Mouse (Mus musculus): Measurements from ENCODE around the gene Tm7sf3. TPM values are rescaled to one million over a fixed set of nuclear protein-coding genes. Genes with fewer than 3 reads are reported as not detected.
A peak's percentile ranks its signal among the peaks of the same experiment; 100 is the strongest.

Gene Tm7sf3
- 19.6 and 29.0 TPM in 2 replicates for polyA plus RNA-seq (2012; rRNA removed)

- DNase-seq (ENCODE audit: low spot score), result peak; percentile 94
Observed at GRCm38 (mm10) chr6:146642276-146643183, at the start of gene Tm7sf3, which contains the start of gene Med21. Gene Tm7sf3, minus strand, starts transcription at chr6:146642824. Gene Med21, plus strand, starts transcription at chr6:146642547.

- no peak for DNase-seq (ENCODE audit: low spot score)
Observed at GRCm38 (mm10) chr6:146688861-146689260, 46.2 kb upstream of the Tm7sf3 start.

DNA sequence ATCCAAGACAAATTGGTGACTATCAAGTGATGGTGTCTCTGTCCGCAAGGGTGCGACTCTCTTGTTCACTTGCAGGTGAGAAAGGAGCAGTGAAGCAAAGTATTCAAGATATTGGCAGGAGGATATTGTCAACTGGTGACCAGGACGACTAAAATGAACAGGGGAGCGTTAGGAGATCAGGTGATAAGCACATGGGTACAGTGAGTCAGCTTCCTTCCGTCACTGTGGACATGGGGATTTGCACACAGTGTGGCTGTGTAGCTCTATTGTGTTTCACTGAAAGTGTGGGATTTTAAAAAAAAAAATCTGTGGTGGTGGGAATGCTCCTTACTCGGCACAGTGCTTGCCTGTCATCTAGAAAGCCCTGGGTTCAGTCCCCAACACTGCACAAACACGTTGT, 45.4 kb upstream of the Tm7sf3 start:
- DNase-seq (ENCODE audit: low spot score), result no peak

- no peak for DNase-seq (ENCODE audit: low spot score)
Observed at GRCm38 (mm10) chr6:146686463-146687196, 44.0 kb upstream of the Tm7sf3 start.

- DNase-seq (ENCODE audit: low spot score), result peak; percentile 32
Observed at GRCm38 (mm10) chr6:146685781-146686308, 43.2 kb upstream of the Tm7sf3 start.

DNA sequence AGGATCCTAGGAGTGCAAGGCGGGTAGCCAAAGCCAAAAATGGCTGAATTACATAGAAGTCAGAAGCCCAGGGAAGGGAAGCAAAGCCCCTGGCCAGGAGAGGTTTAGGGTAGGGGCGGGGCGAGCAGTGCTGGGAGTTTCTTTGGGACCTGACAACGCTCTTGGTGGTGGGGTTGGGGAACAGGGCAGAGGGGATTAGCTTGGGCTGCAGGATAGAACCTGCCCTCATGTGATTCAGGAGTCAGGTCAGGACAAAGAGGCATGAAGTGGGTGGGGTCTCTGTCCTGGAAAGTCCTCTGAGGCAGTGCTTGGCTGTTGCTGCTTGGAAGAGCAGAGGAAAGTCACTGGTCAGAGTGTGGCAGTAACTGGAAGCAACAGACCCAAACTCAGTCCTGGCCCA, 41.3 kb upstream of the Tm7sf3 start:
- no peak for DNase-seq (ENCODE audit: low spot score)

- DNase-seq (ENCODE audit: low spot score), result no peak
Observed at GRCm38 (mm10) chr6:146678136-146679070, 35.8 kb upstream of the Tm7sf3 start.

DNA sequence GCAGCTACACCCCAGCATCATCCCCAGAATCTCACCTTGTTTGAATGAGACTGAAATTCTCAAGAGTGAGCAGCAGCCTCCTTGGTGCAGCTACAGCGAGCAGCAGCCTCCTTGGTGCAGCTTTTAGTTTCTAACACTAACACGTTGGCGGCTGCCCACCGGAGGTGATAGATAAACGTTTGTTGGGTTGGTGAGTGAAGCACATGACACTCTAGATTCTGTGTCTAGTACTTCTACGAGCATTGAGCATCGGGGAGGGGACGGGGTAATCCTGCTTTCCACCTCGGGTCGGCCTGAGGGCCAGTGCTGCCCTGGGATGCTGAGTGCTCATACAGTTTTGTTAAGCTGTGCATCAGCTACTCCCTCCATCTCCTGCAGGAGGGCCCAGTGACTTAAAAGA, 34.3 kb upstream of the Tm7sf3 start:
- DNase-seq (ENCODE audit: low spot score), result no peak

DNA sequence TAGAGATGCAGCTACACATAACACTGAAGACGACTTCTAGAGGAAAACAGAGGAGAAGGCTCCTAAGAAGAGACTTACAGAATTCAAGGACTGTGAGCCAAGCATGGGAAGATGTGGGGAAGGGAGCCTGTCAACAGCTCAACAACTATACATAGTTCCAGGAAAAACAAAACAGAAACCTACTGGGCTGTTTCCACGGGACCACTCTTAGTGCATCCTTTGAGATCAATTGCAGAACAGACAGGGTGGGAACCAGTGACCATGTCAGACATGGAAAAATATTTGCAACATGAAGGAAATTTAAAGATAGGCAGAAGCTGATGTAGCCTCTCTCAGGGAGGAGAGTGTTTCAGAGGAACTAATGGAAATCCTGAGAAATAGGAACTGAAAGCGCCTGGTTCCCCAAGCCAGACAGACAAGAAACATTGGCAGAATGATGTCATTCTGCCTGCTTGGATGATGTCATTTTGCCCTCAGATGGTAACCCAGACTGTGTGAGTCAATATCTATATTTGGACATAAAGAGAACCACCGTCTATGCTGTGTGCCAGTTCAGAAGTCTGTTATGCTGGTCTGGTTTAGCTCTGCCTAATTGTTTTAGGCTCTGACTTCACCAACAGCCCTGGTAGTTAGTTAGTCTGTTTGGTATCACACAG, 32.4 kb upstream of the Tm7sf3 start:
- DNase-seq (ENCODE audit: low spot score), result no peak

- DNase-seq (ENCODE audit: low spot score), result no peak
Observed at GRCm38 (mm10) chr6:146674420-146674819, 31.8 kb upstream of the Tm7sf3 start.

DNA sequence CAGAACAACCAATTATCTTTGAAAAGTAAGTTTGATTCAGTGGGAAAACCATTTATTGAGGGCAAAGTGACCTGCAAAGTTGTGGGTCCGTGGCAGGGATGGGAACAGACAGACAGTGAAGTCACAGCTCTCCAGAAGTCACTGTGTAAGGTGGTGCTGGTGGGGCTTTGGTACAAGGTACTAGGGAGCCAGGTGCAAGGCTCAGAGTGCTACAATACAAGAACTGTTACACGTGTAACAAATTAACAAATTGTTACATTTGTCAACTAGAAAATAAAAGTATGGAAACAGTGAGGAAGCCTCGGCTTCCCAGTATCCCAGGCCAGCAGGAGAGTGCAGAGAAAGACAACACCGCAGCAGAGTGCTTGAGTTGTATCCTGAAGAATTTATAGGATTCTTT, 31.1 kb upstream of the Tm7sf3 start:
- DNase-seq (ENCODE audit: low spot score), result no peak

- no peak for DNase-seq (ENCODE audit: low spot score)
Observed at GRCm38 (mm10) chr6:146672106-146672505, 29.5 kb upstream of the Tm7sf3 start.

DNA sequence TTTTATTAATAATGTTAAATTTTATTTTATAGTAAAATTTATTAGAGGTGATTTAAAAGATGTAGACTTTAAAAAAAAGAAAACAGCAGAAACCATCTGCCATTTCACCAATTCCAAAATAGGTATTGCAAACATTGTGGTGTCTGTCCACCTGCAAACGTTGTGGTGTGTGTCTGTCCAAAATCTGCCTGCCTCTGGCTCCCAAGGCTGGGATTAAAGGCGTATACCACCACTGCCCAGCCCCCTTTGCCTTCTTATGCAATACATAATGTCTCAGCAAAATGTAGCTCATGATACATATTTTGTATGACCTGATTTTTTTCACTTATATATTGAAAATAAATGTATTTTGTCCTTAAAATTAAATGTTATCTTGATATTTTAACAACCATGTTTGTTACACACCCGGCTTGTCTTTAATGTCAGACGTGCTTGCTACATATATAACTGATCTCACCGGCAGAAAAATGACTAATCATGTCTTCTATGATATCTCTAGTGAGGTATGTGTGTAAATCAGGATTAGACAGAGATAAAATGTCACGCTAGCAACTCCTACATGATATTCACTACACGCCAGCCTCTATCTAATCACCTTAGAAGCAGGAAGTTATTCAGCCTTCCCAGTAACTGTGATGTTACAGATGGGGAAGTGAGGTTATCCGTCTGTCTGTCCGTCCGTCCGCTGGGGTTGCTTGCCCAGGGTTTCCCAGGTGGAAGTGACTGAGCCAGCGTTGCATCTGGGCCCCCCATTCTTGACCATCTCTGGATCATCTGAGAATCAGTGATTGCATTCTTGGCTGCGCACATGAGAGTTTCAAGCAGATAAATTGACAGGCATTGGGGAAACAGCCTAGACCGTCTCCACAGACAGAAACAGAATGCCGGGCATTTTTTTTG, 28.6 kb upstream of the Tm7sf3 start:
- DNase-seq (ENCODE audit: low spot score), result no peak

GRCm38 (mm10) chr6:146668606-146669005, 26.0 kb upstream of the Tm7sf3 start:
- DNase-seq (ENCODE audit: low spot score), result no peak

- no peak for DNase-seq (ENCODE audit: low spot score)
Observed at GRCm38 (mm10) chr6:146666811-146667210, 24.2 kb upstream of the Tm7sf3 start.

- no peak for DNase-seq (ENCODE audit: low spot score)
Observed at GRCm38 (mm10) chr6:146665408-146665807, 22.8 kb upstream of the Tm7sf3 start.

- no peak for DNase-seq (ENCODE audit: low spot score)
Observed at GRCm38 (mm10) chr6:146664917-146665316, 22.3 kb upstream of the Tm7sf3 start.

GRCm38 (mm10) chr6:146664116-146664515, 21.5 kb upstream of the Tm7sf3 start:
- no peak for DNase-seq (ENCODE audit: low spot score)

- no peak for DNase-seq (ENCODE audit: low spot score)
Observed at GRCm38 (mm10) chr6:146662679-146663078, 20.1 kb upstream of the Tm7sf3 start.

DNA sequence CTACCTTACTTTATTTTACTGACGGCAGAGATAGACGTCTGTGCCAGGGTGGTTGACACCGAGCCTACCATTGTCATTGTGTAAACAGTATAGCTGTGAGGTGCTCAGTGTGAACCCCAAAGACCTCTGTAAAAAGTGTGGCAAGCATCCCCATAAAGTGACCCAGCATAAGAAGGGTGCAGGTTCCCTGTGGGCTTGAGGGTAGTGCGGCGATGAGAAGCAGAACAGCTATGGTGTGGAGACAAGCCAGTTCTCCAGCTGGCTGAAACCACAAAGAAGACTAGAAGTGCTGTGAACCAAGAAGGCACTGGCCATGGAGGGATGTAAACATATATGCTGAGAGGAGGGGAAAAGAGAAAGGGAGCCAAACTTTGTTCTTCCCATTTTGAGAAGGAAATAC, 19.0 kb upstream of the Tm7sf3 start:
- no peak for DNase-seq (ENCODE audit: low spot score)
